Mouse (Mus musculus) liver, embryonic 14.5 days (tissue): Measurements from ENCODE around the gene Mef2c. TPM values are rescaled to one million over a fixed set of nuclear protein-coding genes. Genes with fewer than 3 reads are reported as not detected.

ENCODE experiments used
- ATAC-seq: fragments of 200-750 bp; cut with Nextera tagmentation; 2 replicates; pipeline ENCODE4 v1.8.0; 2017; ENCODE audit warnings: moderate number of reproducible peaks, mild to moderate bottlenecking, moderate library complexity; ENCODE audit not compliant: insufficient read depth
- DNase-seq, 3 experiments: peaks; one replicate each; pipeline ENCODE4 v3.0.0-alpha.2; 2012 to 2013; ENCODE audit warnings: low read depth in 3 of 3, low spot score in 3 of 3
- H3K27ac ChIP-seq: fragments of 300-500 bp; sonication (generic); 2 replicates; pipeline ENCODE4 v1.5.1; 2014; ENCODE audit warnings: moderate library complexity, mild to moderate bottlenecking, control low read depth, inconsistent platforms
- H3K27me3 ChIP-seq: fragments of 300-500 bp; sonication (generic); 2 replicates; pipeline ENCODE4 v1.6.1; 2014; ENCODE audit warnings: mild to moderate bottlenecking, low read length, moderate library complexity; ENCODE audit not compliant: control insufficient read depth, insufficient read depth
- H3K36me3 ChIP-seq: fragments of 300-500 bp; sonication (generic); replicated peaks from 2 replicates; pipeline ENCODE4 v1.6.1; 2014; ENCODE audit warnings: low read depth; ENCODE audit not compliant: control insufficient read depth, insufficient read depth
- H3K4me1 ChIP-seq, 2 experiments: fragments of 200-500 bp in 1 of 2; fragments of 300-500 bp in 1 of 2; sonication (generic) in 1 of 2; replicated peaks; 2 replicates each; pipeline ENCODE4 v1.6.1; 2012 to 2014; ENCODE audit warnings: antibody characterized with exemption in 1 of 2, inconsistent platforms in 1 of 2, low read length in 1 of 2; ENCODE audit not compliant: control insufficient read depth in 2 of 2, insufficient read depth in 2 of 2
- H3K4me2 ChIP-seq: fragments of 300-500 bp; sonication (generic); 2 replicates; pipeline ENCODE4 v1.6.1; 2014; ENCODE audit warnings: low read depth, mild to moderate bottlenecking, control low read depth, moderate library complexity
- H3K4me3 ChIP-seq, 2 experiments: fragments of 200-500 bp in 1 of 2; fragments of 300-500 bp in 1 of 2; sonication (generic) in 1 of 2; 2 replicates each; pipeline ENCODE4 v1.5.1; 2012 to 2014; ENCODE audit warnings: low read depth in 2 of 2, low read length in 2 of 2, mild to moderate bottlenecking in 2 of 2, control low read depth in 1 of 2, inconsistent platforms in 1 of 2, moderate library complexity in 1 of 2; ENCODE audit not compliant: insufficient read depth in 1 of 2
- H3K9ac ChIP-seq: fragments of 300-500 bp; sonication (generic); replicated peaks from 2 replicates; pipeline ENCODE4 v1.6.1; 2014; ENCODE audit warnings: mild to moderate bottlenecking, control low read depth, moderate library complexity
- H3K9me3 ChIP-seq: fragments of 300-500 bp; sonication (generic); 2 replicates; pipeline ENCODE4 v1.6.1; 2016; ENCODE audit warnings: low read length, mixed read lengths; ENCODE audit not compliant: control insufficient read depth
- CTCF ChIP-seq: IDR thresholded peaks from 2 replicates; pipeline ENCODE4 v1.5.1; 2016; ENCODE audit warnings: antibody characterized with exemption, low read depth, control low read depth
- EP300 ChIP-seq: IDR thresholded peaks from 2 replicates; pipeline ENCODE4 v1.6.1; 2016; ENCODE audit warnings: antibody characterized with exemption, low read depth
- WGBS: fragments of 180-500 bp; shearing (Covaris S2); extraction: QIAGEN DNeasy Blood & Tissue Kit; methylation state at CpG from one replicate; pipeline ENCODE4 v1.1.7; 2014; ENCODE audit not compliant: insufficient replicate concordance; 5-methylcytosine and 5-hydroxymethylcytosine counted together
- polyA plus RNA-seq, 2 experiments: library from polyadenylated mRNA; depleted of rRNA in 1 of 2; stranded (reverse) in 1 of 2; unstranded in 1 of 2; fragments of >200 nt; fragmentation: Nextera tagmentation in 1 of 2; extraction: Ambion mirVana in 1 of 2; gene quantifications; 2 replicates each; pipeline versions ENCODE4 v1.2.1 to v1.2.3; 2012 to 2014

Gene Mef2c
- 2.3 and 3.2 TPM in 2 replicates for polyA plus RNA-seq (2012; rRNA removed)
- 8.3 and 8.7 TPM in 2 replicates for polyA plus RNA-seq (2014; fragmentation: Nextera tagmentation; extraction: Ambion mirVana)

- WGBS, result 84% methylated on average over 7 of the region's 7 CpGs
- H3K27ac ChIP-seq, result no peak within 1 kb of the TSS
- no peak within 1 kb of the TSS for H3K4me2 ChIP-seq
- no peaks in the 10 kb centered on the region for H3K36me3 ChIP-seq
- ATAC-seq (no peak), DNase-seq (no peak)
- H3K4me1 ChIP-seq, result 0 out of 4 replicates have a peak, but pooled peaks cover 0 to 2% of the 10 kb centered on the region in 2 experiments
- no peak within 1 kb of the TSS for H3K9ac ChIP-seq
- TF ChIP-seq EP300, result no peak
- TF ChIP-seq CTCF, result no peak
- no peak within 1 kb of the TSS for H3K4me3 ChIP-seq
- no peaks in the 10 kb centered on the region for H3K9me3 ChIP-seq
- no peaks in the 10 kb centered on the region for H3K27me3 ChIP-seq
These were observed at the start of gene Mef2c for GRCm38 (mm10) chr13:83503919-83504318. Gene Mef2c (plus strand): TSS chr13:83504034.

- DNase-seq, result no peak
- H3K27ac ChIP-seq, result no peak overlapping the region
- no peak for ATAC-seq
- H3K9me3 ChIP-seq, result no peaks in the 10 kb centered on the region
- H3K36me3 ChIP-seq, result no peaks in the 10 kb centered on the region
- no peaks in the 10 kb centered on the region for H3K27me3 ChIP-seq
- no peak overlapping the region for H3K9ac ChIP-seq
- TF ChIP-seq CTCF, result no peak
- TF ChIP-seq EP300, result no peak
- no peak overlapping the region for H3K4me3 ChIP-seq
- H3K4me2 ChIP-seq, result no peak overlapping the region
- no peaks in the 10 kb centered on the region for H3K4me1 ChIP-seq
These were observed 45.1 kb upstream of the Mef2c start for GRCm38 (mm10) chr13:83458729-83459128.

GRCm38 (mm10) chr13:83459600-83459999 is 44.2 kb upstream of the Mef2c start:
- TF ChIP-seq CTCF (no peak), EP300 (no peak)
- Histone ChIP-seq H3K27me3 (no peaks in the 10 kb centered on the region), H3K36me3 (no peaks in the 10 kb centered on the region), H3K27ac (no peak overlapping the region), H3K9ac (no peak overlapping the region), H3K4me2 (no peak overlapping the region), H3K9me3 (no peaks in the 10 kb centered on the region), H3K4me1 (no peaks in the 10 kb centered on the region), H3K4me3 (no peak overlapping the region)
- 72% methylated on average over 3 of the region's 3 CpGs for WGBS
- ATAC-seq, result no peak
- no peak for DNase-seq

GRCm38 (mm10) chr13:83460620-83461019 is 43.2 kb upstream of the Mef2c start:
- 15% methylated on average over 1 of the region's 1 CpGs for whole genome bisulfite sequencing
- ATAC-seq, result no peak
- DNase-seq, result no peak

GRCm38 (mm10) chr13:83461556-83461955 is 42.3 kb upstream of the Mef2c start:
- H3K4me1 ChIP-seq, result no peaks in the 10 kb centered on the region
- WGBS, result 72% methylated on average over 2 of the region's 2 CpGs
- ATAC-seq, result no peak
- DNase-seq, result no peak
- no peak overlapping the region for H3K9ac ChIP-seq
- H3K36me3 ChIP-seq, result no peaks in the 10 kb centered on the region
- H3K4me3 ChIP-seq, result no peak overlapping the region
- no peaks in the 10 kb centered on the region for H3K27me3 ChIP-seq
- no peak overlapping the region for H3K4me2 ChIP-seq
- no peaks in the 10 kb centered on the region for H3K9me3 ChIP-seq
- H3K27ac ChIP-seq, result no peak overlapping the region
- TF ChIP-seq CTCF (no peak), EP300 (no peak)

More at GRCm38 (mm10) chr13:83460620-83461019, 43.2 kb upstream of the Mef2c start:
- no peak overlapping the region for H3K4me3 ChIP-seq
- H3K27ac ChIP-seq, result no peak overlapping the region
- H3K4me1 ChIP-seq, result no peaks in the 10 kb centered on the region
- no peak overlapping the region for H3K9ac ChIP-seq
- no peaks in the 10 kb centered on the region for H3K36me3 ChIP-seq
- H3K9me3 ChIP-seq, result no peaks in the 10 kb centered on the region
- no peak overlapping the region for H3K4me2 ChIP-seq
- TF ChIP-seq EP300 (no peak), CTCF (no peak)
- no peaks in the 10 kb centered on the region for H3K27me3 ChIP-seq
